Mouse (Mus musculus) C2C12 (cell line): ENCODE data around the gene Timm50. TPM values are rescaled to one million over a fixed set of nuclear protein-coding genes. Genes with fewer than 3 reads are reported as not detected.

Experiments used
- H3K27me3 ChIP-seq: one replicate; pipeline ENCODE4 v1.6.1; 2011; ENCODE audit not compliant: control insufficient read depth, insufficient read depth, insufficient read length
- H3K36me3 ChIP-seq: one replicate; pipeline ENCODE4 v1.6.1; 2011; ENCODE audit not compliant: control insufficient read depth, insufficient read depth
- H3K4me3 ChIP-seq: one replicate; pipeline ENCODE4 v1.5.1; 2011; ENCODE audit warnings: mild to moderate bottlenecking, control low read depth; ENCODE audit not compliant: poor library complexity, insufficient read depth, severe bottlenecking
- H3K79me2 ChIP-seq: one replicate; pipeline ENCODE4 v1.6.1; 2011; ENCODE audit not compliant: control insufficient read depth, insufficient read depth
- H3K79me3 ChIP-seq: one replicate; pipeline ENCODE4 v1.6.1; 2011; ENCODE audit warnings: low read depth, control low read depth
- H3ac ChIP-seq: one replicate; pipeline ENCODE3; 2011; ENCODE audit warnings: low read depth; ENCODE audit not compliant: control insufficient read depth, insufficient read length
- CEBPB ChIP-seq: IDR thresholded peaks from one replicate; pipeline ENCODE4 v1.6.1; 2011; ENCODE audit warnings: low read depth, mild to moderate bottlenecking, control low read depth, moderate library complexity
- CTCF ChIP-seq: IDR thresholded peaks from one replicate; pipeline ENCODE4 v1.5.1; 2011; ENCODE audit not compliant: control insufficient read depth, insufficient read depth, insufficient read length
- FOSL1 ChIP-seq: IDR thresholded peaks from one replicate; pipeline ENCODE4 v1.8.0; 2011; ENCODE audit warnings: mild to moderate bottlenecking, low read length; ENCODE audit not compliant: poor library complexity, insufficient read depth, severe bottlenecking
- MAX ChIP-seq: IDR thresholded peaks from one replicate; pipeline ENCODE4 v1.6.1; 2011; ENCODE audit warnings: mild to moderate bottlenecking, control low read depth
- MYOD1 ChIP-seq: IDR thresholded peaks from one replicate; pipeline ENCODE4 v1.6.1; 2011; ENCODE audit warnings: low read depth; ENCODE audit not compliant: control insufficient read depth, insufficient read length
- MYOG ChIP-seq: IDR thresholded peaks from one replicate; pipeline ENCODE4 v1.6.1; 2011; ENCODE audit not compliant: control insufficient read depth, insufficient read length; ENCODE audit errors: extremely low read depth
- USF1 ChIP-seq: IDR thresholded peaks from one replicate; pipeline ENCODE4 v1.6.1; 2011; ENCODE audit warnings: low read depth, mild to moderate bottlenecking, control low read depth, moderate library complexity
- polyA plus RNA-seq: library from polyadenylated mRNA; unstranded; fragments of >200 nt; fragmentation: generic; extraction: Trizol; gene quantifications from one replicate; pipeline ENCODE4 v1.2.1, GENCODE M21; 2012; ENCODE audit warnings: missing spikeins

The Timm50 gene
- polyA plus RNA-seq, 1 experiment, result 130 TPM

DNA sequence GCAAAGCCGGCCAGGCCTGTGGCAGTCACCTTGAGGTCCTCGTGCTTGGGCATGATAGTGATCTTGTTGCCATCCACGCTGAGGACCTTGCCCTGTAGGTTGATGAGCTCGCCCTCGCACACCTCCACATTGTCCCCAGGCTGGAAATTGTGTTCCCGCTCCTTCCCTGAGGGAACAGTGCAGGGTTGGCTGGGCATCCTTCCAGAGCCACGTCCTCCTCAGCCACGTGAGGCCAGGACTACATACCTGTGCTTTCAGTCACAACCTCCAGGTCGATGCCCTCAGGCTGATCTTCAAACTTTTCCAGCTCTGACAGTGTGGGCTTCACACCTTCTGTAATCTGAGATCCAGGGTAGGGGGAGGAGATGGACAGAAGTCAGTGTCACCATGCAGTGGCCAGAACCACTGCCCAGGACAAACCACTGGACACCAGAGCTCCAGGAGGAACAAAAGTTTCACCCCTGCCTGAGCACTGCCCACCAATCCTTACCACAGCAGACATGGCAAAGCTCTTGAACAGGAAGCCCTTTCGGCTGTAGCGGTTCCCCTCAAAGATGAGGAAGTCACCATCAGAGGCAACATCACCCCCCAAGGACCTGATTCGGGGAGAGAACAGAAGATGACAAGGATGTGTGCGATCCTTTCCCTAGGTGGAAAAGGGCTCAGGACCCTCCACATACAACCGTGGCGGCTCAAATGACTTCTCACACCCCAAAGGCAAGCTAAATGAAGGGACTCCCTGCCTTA lies 10.3 kb upstream of the Timm50 start:
- TF ChIP-seq FOSL1 (no peak), CTCF (no peak), USF1 (no peak), MYOD1 (no peak), MAX (no peak), CEBPB (no peak), MYOG (no peak)
- Histone ChIP-seq H3K79me3 (no peaks in the 10 kb centered on the region), H3K36me3 (peaks cover 88% of the 10 kb centered on the region), H3K4me3 (no peak overlapping the region), H3ac (no peak overlapping the region), H3K27me3 (no peaks in the 10 kb centered on the region), H3K79me2 (no peaks in the 10 kb centered on the region)

DNA sequence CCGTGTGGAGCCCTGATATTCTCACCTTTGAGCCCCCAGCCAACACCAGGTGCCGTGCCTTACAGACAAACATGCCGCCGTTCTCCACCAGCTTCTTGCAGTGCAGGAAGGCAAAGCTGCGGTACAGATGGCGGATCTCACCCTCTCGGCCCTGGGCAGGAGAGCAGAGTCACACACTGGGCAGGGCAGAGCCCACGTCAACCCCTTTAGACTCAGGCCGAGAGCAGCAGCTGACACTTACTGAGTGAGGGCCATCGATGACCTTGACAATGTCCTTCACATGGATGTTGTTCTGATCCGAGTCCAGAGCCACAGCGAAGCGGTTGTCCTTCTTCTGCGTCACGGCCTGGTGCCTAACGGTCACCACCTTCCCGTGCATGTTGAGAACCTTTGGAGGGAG lies 6.8 kb upstream of the Timm50 start:
- Histone ChIP-seq H3K4me3 (no peak overlapping the region), H3K27me3 (no peaks in the 10 kb centered on the region), H3K79me2 (no peaks in the 10 kb centered on the region), H3ac (no peak overlapping the region), H3K79me3 (no peaks in the 10 kb centered on the region), H3K36me3 (peaks cover 92% of the 10 kb centered on the region)
- TF ChIP-seq CTCF, result no peak
- no peak for TF ChIP-seq MAX
- TF ChIP-seq CEBPB, result no peak
- TF ChIP-seq FOSL1, result no peak
- no peak for TF ChIP-seq USF1
- no peak for TF ChIP-seq MYOD1
- no peak for TF ChIP-seq MYOG

DNA sequence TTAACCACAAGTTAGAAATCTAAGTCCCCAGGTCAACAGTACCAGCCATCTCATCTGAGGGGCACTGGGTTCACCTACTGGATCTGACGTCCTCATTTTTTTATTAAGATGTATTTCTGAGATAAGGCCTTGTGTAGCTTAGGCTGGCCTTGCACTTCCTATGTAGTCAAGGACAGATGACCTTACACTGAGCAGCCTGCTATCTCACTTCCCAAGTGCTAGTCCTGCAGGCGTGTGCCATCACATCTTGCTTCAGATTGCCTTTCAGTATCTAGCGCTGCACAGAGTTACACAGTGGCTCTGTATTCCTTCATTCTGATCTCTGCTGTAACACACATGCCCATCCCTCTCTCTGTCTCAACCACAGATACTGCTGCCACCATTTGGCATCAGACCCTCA lies 6.2 kb upstream of the Timm50 start:
- Histone ChIP-seq H3K4me3 (no peak overlapping the region), H3K79me3 (no peaks in the 10 kb centered on the region), H3ac (no peak overlapping the region), H3K79me2 (no peaks in the 10 kb centered on the region), H3K36me3 (peaks cover 86% of the 10 kb centered on the region), H3K27me3 (no peaks in the 10 kb centered on the region)
- TF ChIP-seq MAX (no peak), CEBPB (no peak), MYOG (no peak), USF1 (no peak), MYOD1 (no peak), CTCF (no peak), FOSL1 (no peak)

DNA sequence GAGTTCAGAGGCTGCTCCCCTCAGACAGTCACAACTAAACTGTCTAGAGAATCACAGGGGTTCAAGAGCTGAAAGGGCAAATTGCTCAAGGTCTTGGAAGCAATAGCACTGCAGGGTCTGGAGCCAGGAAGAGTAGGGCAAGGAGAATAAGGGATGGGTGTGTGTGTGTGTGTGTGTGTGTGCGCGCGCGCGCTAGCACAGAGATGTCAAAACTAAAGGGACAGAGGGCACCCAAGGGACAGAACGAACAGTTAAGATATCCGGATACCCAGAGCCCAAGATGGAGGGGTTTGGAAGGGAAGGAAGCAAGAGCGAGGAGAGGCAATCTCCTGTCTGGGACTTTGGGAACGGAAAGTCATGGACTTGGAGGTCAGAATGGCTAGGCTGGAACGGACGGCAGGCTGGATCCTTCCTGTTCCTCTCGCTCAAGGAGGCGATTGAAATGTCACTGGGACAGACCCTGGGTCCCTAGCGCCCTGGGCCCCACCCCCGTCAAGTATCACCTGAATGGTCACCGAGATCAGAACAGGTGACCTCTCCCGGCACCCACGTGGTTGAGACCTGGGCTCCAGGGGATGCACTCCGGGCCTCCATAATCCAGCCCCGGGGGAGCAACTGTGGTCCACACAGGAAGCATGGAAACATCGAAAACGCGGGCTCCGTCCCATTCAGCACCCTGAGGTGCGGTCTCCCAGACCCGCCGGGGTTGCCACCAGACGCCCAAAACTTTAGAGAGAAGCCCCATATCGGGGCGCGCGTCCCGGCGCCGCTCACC lies 534 bp downstream of the Timm50 start:
- H3ac ChIP-seq, result peak overlapping the region; percentile 66
- H3K79me3 ChIP-seq, result peaks cover 8% of the 10 kb centered on the region
- H3K27me3 ChIP-seq, result no peaks in the 10 kb centered on the region
- peak overlapping the region; percentile 84 for H3K4me3 ChIP-seq
- H3K36me3 ChIP-seq, result peaks cover 47% of the 10 kb centered on the region
- peaks cover 20% of the 10 kb centered on the region for H3K79me2 ChIP-seq
- TF ChIP-seq MYOG (no peak), FOSL1 (no peak), MYOD1 (no peak), CEBPB (no peak), CTCF (no peak), USF1 (no peak), MAX (no peak)

DNA sequence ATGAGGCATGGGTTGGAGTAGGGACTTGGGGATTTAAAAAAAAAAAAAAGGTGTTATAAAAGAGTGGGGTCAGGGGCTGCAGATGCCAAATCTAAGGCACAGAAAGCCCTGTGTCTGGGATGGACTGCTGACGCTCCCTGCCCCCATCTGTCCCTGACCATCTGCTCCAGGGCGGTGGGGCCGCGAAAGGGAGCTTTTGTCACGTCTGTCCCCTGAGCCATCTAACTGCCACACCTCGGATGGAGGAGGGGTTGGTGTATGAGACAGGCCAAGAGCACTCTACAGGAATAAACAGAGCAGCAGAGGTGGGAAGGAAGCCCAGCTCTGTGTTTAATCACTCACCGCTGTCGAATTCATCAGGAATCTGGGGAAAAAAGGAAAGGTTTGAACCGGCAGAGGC lies 2.1 kb downstream of the Timm50 start:
- peaks cover 8% of the 10 kb centered on the region for H3K79me3 ChIP-seq
- peaks cover 20% of the 10 kb centered on the region for H3K79me2 ChIP-seq
- no peaks in the 10 kb centered on the region for H3K27me3 ChIP-seq
- H3ac ChIP-seq, result no peak overlapping the region
- no peak overlapping the region for H3K4me3 ChIP-seq
- peaks cover 47% of the 10 kb centered on the region for H3K36me3 ChIP-seq
- TF ChIP-seq MAX (no peak), CTCF (no peak), MYOD1 (no peak), FOSL1 (no peak), USF1 (no peak), MYOG (no peak), CEBPB (no peak)
